Mouse (Mus musculus) limb, embryonic 14.5 days (tissue): ENCODE results near the gene Tango2. TPM values are rescaled to one million over a fixed set of nuclear protein-coding genes. Genes with fewer than 3 reads are reported as not detected.

Experiments used
- ATAC-seq: fragments of 200-750 bp; cut with Nextera tagmentation; 2 replicates; pipeline ENCODE4 v1.8.0; 2017; ENCODE audit warnings: low read depth, moderate number of reproducible peaks, moderate TSS enrichment; ENCODE audit not compliant: low FRiP score
- DNase-seq: peaks from one replicate; pipeline ENCODE4 v3.0.0-alpha.2; 2015; ENCODE audit warnings: low spot score
- H3K27ac ChIP-seq: fragments of 300-500 bp; sonication (generic); replicated peaks from 2 replicates; pipeline ENCODE4 v1.5.1; 2014; ENCODE audit warnings: low read depth, mild to moderate bottlenecking, low read length, moderate library complexity, mixed read lengths
- H3K27me3 ChIP-seq: fragments of 300-500 bp; sonication (generic); 2 replicates; pipeline ENCODE4 v1.6.1; 2014; ENCODE audit warnings: low read length, mixed read lengths; ENCODE audit not compliant: control insufficient read depth, insufficient read depth
- H3K36me3 ChIP-seq: fragments of 300-500 bp; sonication (generic); 2 replicates; pipeline ENCODE4 v1.6.1; 2014; ENCODE audit warnings: mild to moderate bottlenecking, low read length, moderate library complexity, mixed read lengths; ENCODE audit not compliant: control insufficient read depth, insufficient read depth
- H3K4me1 ChIP-seq: fragments of 300-500 bp; sonication (generic); 2 replicates; pipeline ENCODE4 v1.6.1; 2014; ENCODE audit warnings: antibody characterized with exemption, low read length, mixed read lengths; ENCODE audit not compliant: control insufficient read depth, insufficient read depth
- H3K4me2 ChIP-seq: fragments of 300-500 bp; sonication (generic); replicated peaks from 2 replicates; pipeline ENCODE4 v1.6.1; 2014; ENCODE audit warnings: low read depth, mild to moderate bottlenecking, low read length, moderate library complexity; ENCODE audit not compliant: severe bottlenecking
- H3K4me3 ChIP-seq: fragments of 300-500 bp; sonication (generic); replicated peaks from 2 replicates; pipeline ENCODE4 v1.5.1; 2014; ENCODE audit warnings: low read length
- H3K9ac ChIP-seq: fragments of 300-500 bp; sonication (generic); 2 replicates; pipeline ENCODE4 v1.6.1; 2014; ENCODE audit warnings: mild to moderate bottlenecking, low read depth, low read length, moderate library complexity; ENCODE audit not compliant: severe bottlenecking
- H3K9me3 ChIP-seq: fragments of 300-500 bp; sonication (generic); 2 replicates; pipeline ENCODE4 v1.6.1; 2016; ENCODE audit warnings: low read length; ENCODE audit not compliant: control insufficient read depth
- POLR2A ChIP-seq: fragments of 200-500 bp; IDR thresholded peaks from 2 replicates; pipeline ENCODE4 v1.8.0; 2012; ENCODE audit warnings: inconsistent platforms, mild to moderate bottlenecking, moderate library complexity, borderline replicate concordance; ENCODE audit not compliant: insufficient read depth, insufficient read length; ENCODE audit errors: extremely low read depth
- WGBS: fragments of 180-500 bp; shearing (Covaris S2); extraction: QIAGEN DNeasy Blood & Tissue Kit; methylation state at CpG from one replicate; pipeline ENCODE4 v1.1.7; 2014; 5-methylcytosine and 5-hydroxymethylcytosine counted together
- polyA plus RNA-seq, 2 experiments: library from polyadenylated mRNA; depleted of rRNA in 1 of 2; stranded (reverse) in 1 of 2; unstranded in 1 of 2; fragments of >200 nt; fragmentation: Nextera tagmentation in 1 of 2; extraction: Ambion mirVana in 1 of 2; gene quantifications; 2 replicates each; pipeline versions ENCODE4 v1.2.1 to v1.2.3; 2012 to 2014

Tango2 gene
- polyA plus RNA-seq, 2 experiments: 24.0 to 25.2 TPM

DNA sequence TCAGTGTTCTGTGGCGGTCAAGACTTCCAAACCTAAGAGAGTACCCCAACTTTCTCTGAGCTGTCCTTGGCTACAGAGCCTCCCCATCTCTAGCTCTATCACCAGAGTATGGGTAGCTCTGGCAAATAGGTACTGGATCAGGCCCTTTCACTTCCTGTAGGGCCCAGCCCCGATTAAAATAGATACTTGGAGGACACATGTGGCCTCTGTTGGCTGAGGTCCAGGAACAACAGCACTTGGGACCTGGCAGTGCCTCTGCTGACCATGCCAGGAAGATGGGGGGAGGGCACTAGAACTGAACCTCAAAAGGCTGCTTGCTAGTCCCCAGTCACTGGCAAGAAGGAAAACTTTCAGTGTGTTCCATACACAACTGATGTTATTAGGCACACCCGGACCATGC is 13.9 kb downstream of the Tango2 start:
- Histone ChIP-seq H3K4me3 (no peak overlapping the region), H3K4me2 (no peak overlapping the region), H3K4me1 (no peaks in the 10 kb centered on the region), H3K9ac (no peak overlapping the region), H3K9me3 (no peaks in the 10 kb centered on the region), H3K27ac (no peak overlapping the region), H3K36me3 (no peaks in the 10 kb centered on the region), H3K27me3 (no peaks in the 10 kb centered on the region)
- WGBS: 78% methylated on average over 3 of the region's 3 CpGs
- ATAC-seq: no peak
- no peak for TF ChIP-seq POLR2A
- DNase-seq: no peak

DNA sequence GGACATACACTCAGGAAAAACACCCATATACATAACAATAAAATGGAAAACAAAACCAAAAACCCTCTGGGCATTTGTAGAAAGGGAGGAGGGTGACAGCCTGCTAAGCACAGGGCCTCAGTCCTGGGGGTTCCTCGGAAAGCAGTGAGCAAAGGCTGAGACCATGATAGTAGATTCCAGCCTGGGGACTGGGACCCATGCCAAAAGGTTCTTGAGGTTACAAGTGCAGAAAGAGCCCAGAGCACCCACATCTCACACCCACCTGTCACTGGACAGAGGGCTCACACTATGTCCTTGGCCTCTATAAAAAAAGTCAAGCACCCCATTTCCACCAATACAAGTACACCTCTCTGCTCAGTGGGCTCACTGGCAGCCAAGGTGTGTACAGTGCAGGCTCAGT is 19.4 kb downstream of the Tango2 start:
- 93% methylated on average over 1 of the region's 1 CpGs for WGBS
- ATAC-seq (no peak), DNase-seq (no peak)
- no peak overlapping the region for H3K4me3 ChIP-seq
- H3K27ac ChIP-seq: no peak overlapping the region
- no peaks in the 10 kb centered on the region for H3K4me1 ChIP-seq
- H3K27me3 ChIP-seq: no peaks in the 10 kb centered on the region
- H3K36me3 ChIP-seq: no peaks in the 10 kb centered on the region
- H3K9ac ChIP-seq: no peak overlapping the region
- TF ChIP-seq POLR2A: no peak
- H3K4me2 ChIP-seq: no peak overlapping the region
- H3K9me3 ChIP-seq: no peaks in the 10 kb centered on the region

DNA sequence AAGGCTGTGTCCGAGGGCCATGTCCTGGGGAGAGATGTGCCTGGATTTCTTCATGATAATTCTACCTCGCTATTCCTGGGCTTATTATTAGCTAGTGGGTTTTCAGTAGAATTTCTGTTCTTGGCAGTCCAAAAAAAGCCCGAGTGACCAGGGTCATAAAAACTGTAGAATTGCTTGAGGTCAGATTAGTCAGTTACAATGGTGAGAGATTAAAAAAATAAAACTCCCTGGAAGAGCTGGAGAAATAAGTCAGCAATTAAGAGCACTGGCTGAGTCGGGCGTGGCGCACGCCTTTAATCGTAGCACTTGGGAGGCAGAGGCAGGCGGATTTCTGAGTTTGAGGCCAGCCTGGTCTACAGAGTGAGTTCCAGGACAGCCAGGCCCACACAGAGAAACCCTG is 20.0 kb downstream of the Tango2 start:
- Histone ChIP-seq H3K27ac (no peak overlapping the region), H3K9ac (no peak overlapping the region), H3K27me3 (no peaks in the 10 kb centered on the region), H3K4me3 (no peak overlapping the region), H3K9me3 (no peaks in the 10 kb centered on the region), H3K4me1 (no peaks in the 10 kb centered on the region), H3K36me3 (no peaks in the 10 kb centered on the region), H3K4me2 (no peak overlapping the region)
- DNase-seq (no peak), ATAC-seq (no peak)
- no peak for TF ChIP-seq POLR2A
- WGBS: 91% methylated on average over 9 of the region's 9 CpGs

DNA sequence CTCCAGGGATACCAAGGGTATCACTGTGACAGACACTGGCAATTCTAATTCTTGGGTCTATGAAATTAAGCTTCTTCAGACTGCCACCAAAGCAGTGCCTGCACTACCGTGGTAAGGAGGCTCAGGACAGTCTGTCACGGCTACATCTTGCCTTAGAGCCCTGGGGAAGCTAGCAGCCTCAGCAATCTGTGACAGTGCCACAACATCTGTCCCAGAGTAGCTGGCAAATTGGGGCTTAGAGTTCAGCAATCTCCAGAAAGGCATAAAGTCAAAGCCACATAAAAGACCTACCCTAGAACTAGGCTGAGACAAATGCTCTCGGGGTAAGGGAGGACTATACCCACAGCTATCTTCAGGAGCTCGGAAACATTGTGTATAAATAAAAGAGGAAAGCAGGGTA is 22.2 kb downstream of the Tango2 start:
- Histone ChIP-seq H3K4me1 (no peaks in the 10 kb centered on the region), H3K36me3 (no peaks in the 10 kb centered on the region), H3K4me2 (no peak overlapping the region), H3K9me3 (no peaks in the 10 kb centered on the region), H3K4me3 (no peak overlapping the region), H3K9ac (no peak overlapping the region), H3K27me3 (no peaks in the 10 kb centered on the region), H3K27ac (no peak overlapping the region)
- DNase-seq (no peak), ATAC-seq (no peak)
- WGBS: 75% methylated on average over 4 of the region's 4 CpGs
- no peak for TF ChIP-seq POLR2A

DNA sequence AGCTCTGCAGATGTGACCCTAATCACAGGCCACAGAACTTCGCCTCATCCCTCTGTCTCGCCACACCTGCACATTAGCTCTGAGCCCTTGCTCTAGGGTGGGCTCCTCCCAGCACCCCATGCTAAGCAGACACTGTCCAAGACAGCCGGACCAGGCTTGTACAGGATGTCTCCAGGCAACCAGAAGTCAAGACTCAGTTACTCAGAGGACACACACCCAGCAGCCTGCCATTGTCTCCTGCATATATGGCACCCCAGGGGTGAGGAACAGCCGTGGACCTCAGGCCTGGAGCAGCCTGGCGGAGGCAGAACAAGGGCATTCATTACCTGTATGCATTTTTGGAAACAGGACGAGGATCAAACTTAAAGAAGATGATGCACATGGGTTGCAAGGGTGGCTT is 23.9 kb downstream of the Tango2 start:
- H3K27ac ChIP-seq: no peak overlapping the region
- ATAC-seq (no peak), DNase-seq (no peak)
- H3K9ac ChIP-seq: no peak overlapping the region
- H3K4me1 ChIP-seq: no peaks in the 10 kb centered on the region
- no peaks in the 10 kb centered on the region for H3K27me3 ChIP-seq
- WGBS: 82% methylated on average over 6 of the region's 6 CpGs
- TF ChIP-seq POLR2A: no peak
- H3K36me3 ChIP-seq: no peaks in the 10 kb centered on the region
- H3K4me2 ChIP-seq: no peak overlapping the region
- H3K9me3 ChIP-seq: no peaks in the 10 kb centered on the region
- H3K4me3 ChIP-seq: no peak overlapping the region

DNA sequence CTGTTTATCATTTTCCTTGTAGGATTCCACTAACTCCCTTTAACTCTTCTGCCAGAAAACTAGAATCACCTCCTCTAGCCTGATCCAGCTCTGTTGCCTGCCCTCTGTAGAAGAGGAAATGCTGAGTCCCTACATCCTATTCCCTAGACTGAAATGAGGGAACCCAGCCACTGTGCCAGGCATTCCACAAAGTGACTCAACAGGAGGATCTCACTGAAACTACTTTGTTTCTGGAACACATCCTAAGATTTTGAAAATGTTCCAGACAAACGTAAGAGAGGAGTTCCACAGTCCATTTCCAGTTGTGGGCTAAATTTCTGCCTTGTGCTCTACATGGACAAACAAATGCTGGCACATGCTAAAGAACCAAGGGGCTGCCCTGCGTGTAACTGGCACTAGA is 24.4 kb downstream of the Tango2 start:
- Histone ChIP-seq H3K9me3 (no peaks in the 10 kb centered on the region), H3K9ac (no peak overlapping the region), H3K27me3 (no peaks in the 10 kb centered on the region), H3K4me3 (no peak overlapping the region), H3K36me3 (no peaks in the 10 kb centered on the region), H3K4me1 (no peaks in the 10 kb centered on the region), H3K4me2 (no peak overlapping the region), H3K27ac (no peak overlapping the region)
- TF ChIP-seq POLR2A: no peak
- ATAC-seq (no peak), DNase-seq (no peak)
- WGBS: 76% methylated on average over 2 of the region's 2 CpGs
